Mouse (Mus musculus): ENCODE measurements at regions not wholly inside any gene's neighbourhood (a gene's known extent, or its start where the extent isn't known, plus 50 kb on each side); places are given as distances from the start of the nearest gene placed in this dataset.

- intact Hi-C loops (cut with DNase I), result no loop called here
- DNase-seq (ENCODE audit: low spot score in 2 of 2), result no peak
Measured at GRCm38 (mm10) chr4:55134339-55134738, 189.5 kb downstream of the Zfp462 start.

GRCm38 (mm10) chr4:55134791-55135190, 189.9 kb downstream of the Zfp462 start:
- intact Hi-C loops (cut with DNase I), result no loop called here
- DNase-seq (ENCODE audit: low spot score in 2 of 2), result no peak

- no peak for DNase-seq (ENCODE audit: low spot score in 2 of 2)
- intact Hi-C loops (cut with DNase I), result no loop called here
Measured at GRCm38 (mm10) chr4:55136283-55136682, 191.4 kb downstream of the Zfp462 start.

- intact Hi-C loops (cut with DNase I), result no loop called here
Measured at GRCm38 (mm10) chr4:55137781-55138394, 193.0 kb downstream of the Zfp462 start.

GRCm38 (mm10) chr4:55141317-55141716, 196.5 kb downstream of the Zfp462 start:
- DNase-seq (ENCODE audit: low spot score in 2 of 2), result no peak
- intact Hi-C loops (cut with DNase I), result no loop called here

More at GRCm38 (mm10) chr4:55137781-55138394, 193.0 kb downstream of the Zfp462 start:
- no peak for DNase-seq (ENCODE audit: low spot score in 2 of 2)

GRCm38 (mm10) chr4:55141923-55142732, 197.3 kb downstream of the Zfp462 start:
- intact Hi-C loops (cut with DNase I), result no loop called here
- no peak for DNase-seq (ENCODE audit: low spot score in 2 of 2)

- DNase-seq (ENCODE audit: low spot score in 2 of 2), result no peak
Measured at GRCm38 (mm10) chr4:55143400-55143799, 198.6 kb downstream of the Zfp462 start.

GRCm38 (mm10) chr4:55144995-55145394, 200.1 kb downstream of the Zfp462 start:
- no peak for DNase-seq (ENCODE audit: low spot score in 2 of 2)
- intact Hi-C loops (cut with DNase I), result no loop called here

More at GRCm38 (mm10) chr4:55143400-55143799, 198.6 kb downstream of the Zfp462 start:
- intact Hi-C loops (cut with DNase I), result no loop called here

GRCm38 (mm10) chr4:55145968-55146367, 201.1 kb downstream of the Zfp462 start:
- peak; percentile 19 to 46 for DNase-seq (ENCODE audit: low spot score in 2 of 2)
- intact Hi-C loops (cut with DNase I), result no loop called here

GRCm38 (mm10) chr4:55148380-55148779, 201.5 kb upstream of the Rad23b start:
- no peak for DNase-seq (ENCODE audit: low spot score in 2 of 2)
- intact Hi-C loops (cut with DNase I), result no loop called here

- DNase-seq (ENCODE audit: low spot score in 2 of 2), result no peak
- intact Hi-C loops (cut with DNase I), result no loop called here
Measured at GRCm38 (mm10) chr4:55154556-55154955, 195.3 kb upstream of the Rad23b start.

- no peak for DNase-seq (ENCODE audit: low spot score in 2 of 2)
- intact Hi-C loops (cut with DNase I), result no loop called here
Measured at GRCm38 (mm10) chr4:55158166-55158739, 191.6 kb upstream of the Rad23b start.

- intact Hi-C loops (cut with DNase I), result no loop called here
- DNase-seq (ENCODE audit: low spot score in 2 of 2), result no peak
Measured at GRCm38 (mm10) chr4:55166266-55166665, 183.6 kb upstream of the Rad23b start.

GRCm38 (mm10) chr4:55169063-55169462, 180.8 kb upstream of the Rad23b start:
- intact Hi-C loops (cut with DNase I), result no loop called here

GRCm38 (mm10) chr4:55172334-55172891, 177.4 kb upstream of the Rad23b start:
- intact Hi-C loops (cut with DNase I), result no loop called here

More at GRCm38 (mm10) chr4:55169063-55169462, 180.8 kb upstream of the Rad23b start:
- DNase-seq (ENCODE audit: low spot score in 2 of 2), result no peak

GRCm38 (mm10) chr4:55176026-55176425, 173.8 kb upstream of the Rad23b start:
- intact Hi-C loops (cut with DNase I), result no loop called here
- no peak for DNase-seq (ENCODE audit: low spot score in 2 of 2)

More at GRCm38 (mm10) chr4:55172334-55172891, 177.4 kb upstream of the Rad23b start:
- no peak for DNase-seq (ENCODE audit: low spot score in 2 of 2)

- intact Hi-C loops (cut with DNase I), result no loop called here
- DNase-seq (ENCODE audit: low spot score in 2 of 2), result no peak
Measured at GRCm38 (mm10) chr4:55179456-55179855, 170.4 kb upstream of the Rad23b start.

GRCm38 (mm10) chr4:55183519-55183918, 166.3 kb upstream of the Rad23b start:
- no peak for DNase-seq (ENCODE audit: low spot score in 2 of 2)
- intact Hi-C loops (cut with DNase I), result no loop called here

GRCm38 (mm10) chr4:55188716-55189115, 161.1 kb upstream of the Rad23b start:
- intact Hi-C loops (cut with DNase I), result no loop called here
- no peak for DNase-seq (ENCODE audit: low spot score in 2 of 2)

- intact Hi-C loops (cut with DNase I), result no loop called here
- DNase-seq (ENCODE audit: low spot score in 2 of 2), result peak; percentile 24 to 65
Measured at GRCm38 (mm10) chr4:55190586-55190985, 159.3 kb upstream of the Rad23b start.

All from left cerebral cortex, postnatal 25 days (tissue).